Mouse (Mus musculus) left cerebral cortex, postnatal 14 days (tissue): ENCODE measurements at regions not wholly inside any gene's neighbourhood (a gene's known extent, or its start where the extent isn't known, plus 50 kb on each side); places are given as distances from the start of the nearest gene placed in this dataset.

ENCODE experiments used
- DNase-seq, 2 experiments: peaks; one replicate each; pipeline ENCODE4 v3.0.0; 2021 to 2022; ENCODE audit warnings: low spot score in 2 of 2, mixed read lengths in 1 of 2
- intact Hi-C: fragments of 180-260 bp; cut with DNase I; formaldehyde crosslinking; loops from one replicate; pipeline ENCODE4 v1.15.1; 2025

DNA sequence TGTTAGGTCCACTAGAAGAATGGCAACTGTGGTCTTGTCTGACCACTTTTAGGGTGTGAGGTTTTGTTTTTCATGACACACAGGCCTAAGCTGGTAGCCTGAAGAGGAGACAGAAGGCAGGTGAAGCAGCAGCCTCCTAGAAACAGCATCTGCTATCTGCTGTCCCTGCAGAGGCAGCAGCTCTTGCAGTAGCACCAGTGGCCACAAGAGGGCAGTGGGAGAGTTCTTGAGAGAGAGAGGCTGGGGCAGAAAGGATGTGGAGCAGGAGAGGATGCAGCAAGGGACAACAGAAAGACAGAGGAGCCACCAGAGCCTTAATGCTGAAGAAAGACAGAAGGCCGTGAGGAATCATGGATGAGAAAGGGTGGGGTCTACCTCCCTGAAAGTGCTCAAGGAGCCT is 88.1 kb upstream of the Usp51 start:
- peak; percentile 75 to 80 for DNase-seq
- intact Hi-C loops: no loop called here

DNA sequence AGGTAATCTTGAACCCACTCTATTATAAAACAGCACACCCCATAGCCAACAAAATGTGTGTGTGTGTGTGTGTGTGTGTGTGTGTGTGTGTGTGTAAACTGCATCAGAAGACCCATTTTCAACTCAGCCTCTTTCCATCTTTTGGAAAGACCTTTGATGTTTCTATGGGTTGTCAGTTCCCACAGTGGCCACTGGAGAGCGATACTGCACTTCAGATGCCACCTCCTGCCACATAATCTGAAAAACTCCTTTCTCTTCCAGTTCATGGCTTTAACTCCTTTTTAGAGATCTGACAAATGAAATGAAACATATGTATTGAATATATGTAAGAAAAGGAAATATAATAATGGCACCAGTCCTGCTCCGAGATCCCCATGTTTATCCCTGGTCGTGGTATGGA is 79.3 kb upstream of the Usp51 start:
- intact Hi-C loops: loop anchor here (1.0 to 10.0 kb wide), 3 partner anchors 79 to 438 kb away; partner anchors contain the start of gene Usp51
- DNase-seq: peak; percentile 50 to 57

DNA sequence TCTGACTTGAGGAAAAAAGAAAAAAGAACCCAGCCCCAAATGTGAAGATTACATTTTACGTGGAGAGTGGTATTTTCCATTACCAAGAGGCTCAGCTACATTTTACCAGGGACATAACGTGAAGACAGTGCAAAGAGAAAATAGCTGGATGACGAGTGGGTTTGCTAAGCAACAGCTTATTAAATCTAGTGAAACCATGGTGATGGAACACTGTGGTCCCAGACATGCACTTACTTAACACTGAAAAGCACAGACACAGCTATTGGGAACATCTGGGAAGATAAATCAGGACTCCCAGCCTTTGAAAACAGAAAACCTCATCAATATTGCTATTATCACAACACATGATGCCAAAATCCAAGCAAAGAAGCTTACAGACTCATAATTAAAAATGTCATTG is 60.1 kb upstream of the Usp51 start:
- intact Hi-C loops: no loop called here
- peak; percentile 25 to 76 for DNase-seq
